Mouse (Mus musculus) 3134 (cell line): Measurements from ENCODE around the gene Kcnj11.

Experiments
- DNase-seq: peaks from one replicate; pipeline ENCODE4 v3.0.0-alpha.2; 2011; ENCODE audit warnings: low spot score; ENCODE audit not compliant: insufficient read length; ENCODE audit errors: extremely low read depth

Kcnj11 gene

GRCm38 (mm10) chr7:46104256-46104915 lies 3.8 kb upstream of the Kcnj11 start:
- DNase-seq: no peak

- no peak for DNase-seq
Observed at GRCm38 (mm10) chr7:46103771-46104170, 3.2 kb upstream of the Kcnj11 start.

GRCm38 (mm10) chr7:46103075-46103591 lies 2.6 kb upstream of the Kcnj11 start:
- no peak for DNase-seq

GRCm38 (mm10) chr7:46099682-46100081 lies 882 bp downstream of the Kcnj11 start:
- no peak for DNase-seq

GRCm38 (mm10) chr7:46098919-46099286 lies 1.7 kb downstream of the Kcnj11 start:
- no peak for DNase-seq

GRCm38 (mm10) chr7:46098221-46098918 lies 2.2 kb downstream of the Kcnj11 start:
- no peak for DNase-seq

- DNase-seq: no peak
Observed at GRCm38 (mm10) chr7:46097319-46097783, 3.2 kb downstream of the Kcnj11 start.

- DNase-seq: no peak
Observed at GRCm38 (mm10) chr7:46096136-46096535, 4.4 kb downstream of the Kcnj11 start.

- DNase-seq: no peak
Observed at GRCm38 (mm10) chr7:46092803-46093202, 7.8 kb downstream of the Kcnj11 start.

GRCm38 (mm10) chr7:46088241-46088640 lies 12.3 kb downstream of the Kcnj11 start:
- DNase-seq: no peak

- DNase-seq: peak; percentile 25
Observed at GRCm38 (mm10) chr7:46086378-46086777, 14.2 kb downstream of the Kcnj11 start.

GRCm38 (mm10) chr7:46084839-46085513 lies 15.6 kb downstream of the Kcnj11 start:
- DNase-seq: no peak

GRCm38 (mm10) chr7:46084024-46084423 lies 16.5 kb downstream of the Kcnj11 start:
- no peak for DNase-seq

- DNase-seq: no peak
Observed at GRCm38 (mm10) chr7:46077675-46078074, 22.9 kb downstream of the Kcnj11 start.

- DNase-seq: no peak
Observed at GRCm38 (mm10) chr7:46076844-46077243, 23.7 kb downstream of the Kcnj11 start.

GRCm38 (mm10) chr7:46068831-46069230 lies 31.7 kb downstream of the Kcnj11 start:
- DNase-seq: no peak

- DNase-seq: no peak
Observed at GRCm38 (mm10) chr7:46063296-46063695, 37.3 kb downstream of the Kcnj11 start.

- DNase-seq: no peak
Observed at GRCm38 (mm10) chr7:46061614-46062013, 39.0 kb downstream of the Kcnj11 start.

GRCm38 (mm10) chr7:46060688-46061087 lies 39.9 kb downstream of the Kcnj11 start:
- DNase-seq: no peak

GRCm38 (mm10) chr7:46058882-46059281 lies 41.7 kb downstream of the Kcnj11 start:
- DNase-seq: no peak

- DNase-seq: no peak
Observed at GRCm38 (mm10) chr7:46053566-46053965, 47.0 kb downstream of the Kcnj11 start.
